Mouse (Mus musculus) heart, postnatal 25 days (tissue): Measurements from ENCODE around the gene Retsat. TPM values are rescaled to one million over a fixed set of nuclear protein-coding genes. Genes with fewer than 3 reads are reported as not detected.
A peak's percentile ranks its signal among the peaks of the same experiment; 100 is the strongest.

Experiments
- DNase-seq: peaks from one replicate; pipeline ENCODE4 v3.0.0; 2022; ENCODE audit warnings: low spot score
- intact Hi-C: fragments of 180-260 bp; cut with DNase I; formaldehyde crosslinking; loops from one replicate; pipeline ENCODE4 v1.15.1; 2025
- total RNA-seq, 2 experiments: library from RNA; stranded (reverse); gene quantifications; 2 replicates each; pipeline ENCODE4 v1.2.3; 2021

The Retsat gene
- total RNA-seq, 2 experiments from 2014 or later: 155 to 157 TPM

- intact Hi-C loops: no loop called here
Measured at GRCm38 (mm10) chr6:72654355-72654754, 56.1 kb downstream of the Retsat start.

GRCm38 (mm10) chr6:72655309-72656052 is 57.2 kb downstream of the Retsat start:
- intact Hi-C loops: no loop called here
- DNase-seq: peak; percentile 64

More at GRCm38 (mm10) chr6:72654355-72654754, 56.1 kb downstream of the Retsat start:
- no peak for DNase-seq

- no peak for DNase-seq
- intact Hi-C loops: no loop called here
Measured at GRCm38 (mm10) chr6:72656053-72656442, 57.8 kb downstream of the Retsat start.

- intact Hi-C loops: no loop called here
- no peak for DNase-seq
Measured at GRCm38 (mm10) chr6:72658006-72658405, 59.7 kb downstream of the Retsat start.

Other genes with a start within 250 kb of the Retsat start
- 10 to 100 TPM; 18.0 to 21.1 TPM for gene Tmem150a, start 243.0 kb upstream of the Retsat start, total RNA-seq
- 10 to 100 TPM; 33.9 to 41.2 TPM for gene Rnf181, start 231.5 kb upstream of the Retsat start, total RNA-seq
- 10 to 100 TPM; 56.3 to 59.6 TPM for gene Vamp5, start 218.0 kb upstream of the Retsat start, total RNA-seq
- 10 to 100 TPM; 72.2 to 74.1 TPM for gene Vamp8, start 207.8 kb upstream of the Retsat start, total RNA-seq
- gene Ggcx, start 184.2 kb upstream of the Retsat start, total RNA-seq: 10 to 100 TPM; 33.3 to 35.0 TPM
- 100 to 1,000 TPM; 106 to 141 TPM for gene Mat2a, start 158.9 kb upstream of the Retsat start, total RNA-seq
- not detected for gene Sh2d6, start 76.8 kb upstream of the Retsat start, total RNA-seq
- gene Capg, start 54.1 kb upstream of the Retsat start, total RNA-seq: 1 to 10 TPM; 6.5 to 8.7 TPM
- 10 to 100 TPM; 11.3 to 19.8 TPM for gene Elmod3, start 62 bp upstream of the Retsat start, total RNA-seq
- gene Tgoln1, start 18.5 kb downstream of the Retsat start, total RNA-seq: 10 to 100 TPM; 46.3 to 50.5 TPM
- 10 to 100 TPM; 10.4 to 11.8 TPM for gene Tcf7l1, start 190.8 kb downstream of the Retsat start, total RNA-seq